Mouse (Mus musculus): ENCODE data around the gene Gng7. TPM values are rescaled to one million over a fixed set of nuclear protein-coding genes. Genes with fewer than 3 reads are reported as not detected.

Gene Gng7
- polyA plus RNA-seq, 1 experiment from 2014 or later: 1.3 TPM

DNA sequence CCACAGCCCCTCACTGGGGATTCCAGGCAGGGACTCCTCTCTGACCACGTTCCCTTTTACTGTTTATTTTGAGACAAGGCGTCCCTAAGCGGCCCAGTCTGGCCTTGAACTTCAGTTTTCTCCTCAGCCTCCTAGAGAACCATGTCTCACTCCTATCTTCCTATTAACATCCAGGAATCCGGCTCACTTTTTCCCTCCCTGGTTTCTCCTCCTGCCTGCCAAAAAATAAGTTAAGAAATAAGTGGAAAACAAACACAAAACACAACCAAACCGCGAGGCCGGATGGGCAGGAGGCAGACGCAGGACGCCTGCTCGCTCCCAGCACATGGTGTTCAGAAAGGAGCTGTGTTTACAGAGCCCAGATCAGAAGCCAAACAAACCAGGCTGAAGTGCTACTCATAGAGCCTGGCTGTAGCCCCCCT is 52.7 kb downstream of the Gng7 start:
- 48% methylated on average over 10 of the region's 10 CpGs for WGBS (ENCODE audit: insufficient replicate concordance)
- peak; percentile 55 for DNase-seq
- peak overlapping the region; percentile 93 for H3K27ac ChIP-seq (ENCODE audit: low read depth)

DNA sequence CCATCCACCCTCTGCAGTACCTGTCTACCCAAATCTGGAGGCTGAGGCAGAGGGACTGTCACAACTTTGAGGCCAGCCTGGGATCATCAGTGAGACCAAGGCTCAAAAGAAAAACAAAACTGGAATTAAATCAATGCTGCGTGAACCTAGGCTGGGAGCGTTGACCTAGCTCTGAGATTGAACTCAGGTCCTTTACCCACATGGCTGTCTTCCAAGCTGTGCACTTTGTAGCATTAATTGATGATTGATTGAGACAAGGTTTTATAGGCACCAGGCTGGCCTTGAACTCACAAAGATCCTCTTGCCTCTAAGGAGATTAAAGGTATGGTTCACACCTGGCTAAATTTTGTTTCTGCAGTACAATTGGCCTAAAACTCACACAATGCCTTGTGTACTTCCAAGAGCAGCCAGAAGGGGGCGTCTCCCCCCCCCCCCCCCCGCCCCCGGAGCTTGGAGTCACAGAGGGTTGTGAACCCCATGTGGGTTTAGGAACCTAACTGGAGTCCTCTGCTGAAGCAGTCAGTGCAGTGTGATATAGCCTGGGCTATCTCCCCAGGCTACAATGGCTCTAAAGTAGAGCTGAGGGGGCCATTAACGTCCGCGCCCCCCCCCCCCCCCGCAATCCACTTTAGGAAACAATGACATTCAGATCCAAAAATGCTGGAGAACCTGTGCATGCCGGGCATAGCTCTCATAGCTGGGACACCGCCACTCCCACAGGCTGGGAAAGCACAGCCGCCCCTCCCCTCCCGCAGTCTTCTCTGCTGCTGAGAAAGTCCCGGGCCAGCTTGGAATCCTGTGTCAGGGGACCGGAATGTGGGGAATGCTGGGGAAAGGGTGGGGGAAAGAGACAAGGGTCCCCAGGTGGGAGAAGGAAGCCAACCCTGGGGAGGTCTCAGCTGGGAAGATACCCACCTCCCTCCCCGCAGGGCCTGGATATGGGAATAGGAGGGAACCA is 53.9 kb downstream of the Gng7 start:
- WGBS (ENCODE audit: insufficient replicate concordance): 26% methylated on average over 13 of the region's 16 CpGs
- TF ChIP-seq EP300 (IDR thresholded peaks at IDR 0.05; ENCODE audit: low read depth) (no peak), CTCF (IDR thresholded peaks at IDR 0.05; ENCODE audit: low read depth) (peak; percentile 58)
- H3K27me3 ChIP-seq (ENCODE audit: insufficient read depth, low read length): no peaks in the 10 kb centered on the region
- peaks cover 34% of the 10 kb centered on the region for H3K4me1 ChIP-seq (ENCODE audit: insufficient read depth)
- no peak overlapping the region for H3K4me3 ChIP-seq (ENCODE audit: low read depth, low read length)
- H3K27ac ChIP-seq (ENCODE audit: low read depth): peak overlapping the region; percentile 93
- DNase-seq (peak; percentile 65), ATAC-seq (peak; percentile 14; the same call in 1 of the 2 replicates)
- H3K9me3 ChIP-seq (ENCODE audit: low read length): no peaks in the 10 kb centered on the region
- no peak overlapping the region for H3K4me2 ChIP-seq (ENCODE audit: low read depth, low read length)
- 0 out of 2 replicates have a peak overlapping the region, but pooled peaks have one; percentile 1 for H3K9ac ChIP-seq (replicated peaks)
- no peaks in the 10 kb centered on the region for H3K36me3 ChIP-seq (replicated peaks; ENCODE audit: insufficient read depth, low read length)

More for the DNA sequence above, 52.7 kb downstream of the Gng7 start:
- Histone ChIP-seq H3K9me3 (ENCODE audit: low read length) (no peaks in the 10 kb centered on the region), H3K4me3 (ENCODE audit: low read depth, low read length) (no peak overlapping the region), H3K4me1 (ENCODE audit: insufficient read depth) (peaks cover 36% of the 10 kb centered on the region), H3K4me2 (ENCODE audit: low read depth, low read length) (no peak overlapping the region), H3K9ac (replicated peaks) (no peak overlapping the region), H3K27me3 (ENCODE audit: insufficient read depth, low read length) (no peaks in the 10 kb centered on the region), H3K36me3 (replicated peaks; ENCODE audit: insufficient read depth, low read length) (no peaks in the 10 kb centered on the region)
- TF ChIP-seq CTCF (IDR thresholded peaks at IDR 0.05; ENCODE audit: low read depth) (no peak), EP300 (IDR thresholded peaks at IDR 0.05; ENCODE audit: low read depth) (peak; percentile 24; the same call in 1 of the 2 replicates)
- peak; percentile 47 for ATAC-seq

DNA sequence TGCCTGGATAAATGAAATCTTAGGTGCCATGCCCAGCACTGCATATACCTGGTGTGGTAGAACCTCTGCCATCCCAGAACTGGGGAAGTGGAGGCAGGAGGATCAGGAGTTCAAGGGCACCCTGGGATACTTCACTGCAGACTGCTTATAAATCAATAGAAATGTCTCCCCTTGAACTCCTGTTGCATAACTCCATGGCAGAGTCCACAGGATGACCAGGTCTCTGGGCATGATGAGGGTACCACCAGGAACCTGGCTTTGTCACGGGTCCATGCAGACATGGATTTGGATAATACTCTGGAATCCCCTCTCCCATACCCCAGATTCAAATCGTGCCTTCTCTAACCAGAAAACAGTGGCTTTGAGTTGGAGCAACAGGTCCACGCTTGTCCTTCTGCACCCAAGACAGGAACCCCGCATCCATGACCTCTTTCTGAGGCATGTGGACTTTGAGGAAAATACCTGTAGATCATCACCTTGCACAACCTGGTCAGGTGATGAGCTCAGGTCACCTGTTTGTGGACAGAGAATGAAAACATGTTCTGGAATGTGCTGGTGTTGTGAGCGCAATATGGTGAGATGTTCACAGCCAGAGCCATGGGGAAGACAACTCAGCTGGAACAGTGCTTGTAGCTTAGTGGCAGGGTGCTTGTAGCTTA is 55.6 kb downstream of the Gng7 start:
- peak overlapping the region; percentile 93 for H3K27ac ChIP-seq (ENCODE audit: low read depth)
- H3K9ac ChIP-seq (replicated peaks): no peak overlapping the region
- whole genome bisulfite sequencing (ENCODE audit: insufficient replicate concordance): 67% methylated on average over 5 of the region's 5 CpGs
- no peaks in the 10 kb centered on the region for H3K36me3 ChIP-seq (replicated peaks; ENCODE audit: insufficient read depth, low read length)
- peaks cover 31% of the 10 kb centered on the region for H3K4me1 ChIP-seq (ENCODE audit: insufficient read depth)
- no peaks in the 10 kb centered on the region for H3K27me3 ChIP-seq (ENCODE audit: insufficient read depth, low read length)
- ATAC-seq: peak; percentile 26
- no peaks in the 10 kb centered on the region for H3K9me3 ChIP-seq (ENCODE audit: low read length)
- H3K4me3 ChIP-seq (ENCODE audit: low read depth, low read length): no peak overlapping the region
- no peak overlapping the region for H3K4me2 ChIP-seq (ENCODE audit: low read depth, low read length)
- no peak for TF ChIP-seq CTCF (IDR thresholded peaks at IDR 0.05; ENCODE audit: low read depth)
- peak; percentile 74 for TF ChIP-seq EP300 (IDR thresholded peaks at IDR 0.05; ENCODE audit: low read depth)
- DNase-seq: peak; percentile 42

DNA sequence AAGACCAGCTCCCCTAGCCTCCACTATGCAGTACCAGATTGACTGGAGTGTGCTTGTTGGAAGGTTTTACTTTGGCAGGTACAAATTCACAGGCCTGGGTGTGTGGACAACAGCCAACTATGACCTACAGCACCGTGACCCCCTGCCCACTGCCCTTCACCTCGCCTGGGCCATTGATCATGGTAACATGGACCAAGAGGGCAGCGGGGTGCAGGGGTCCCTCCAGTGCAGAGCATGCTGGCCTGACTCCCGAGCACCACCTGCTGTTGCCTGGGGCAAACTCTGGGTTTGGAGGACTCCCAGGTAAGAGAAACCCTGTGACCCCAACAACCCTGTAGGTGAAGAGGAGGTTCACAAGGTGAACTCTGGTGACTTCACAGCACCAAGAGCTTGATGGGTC is 57.0 kb downstream of the Gng7 start:
- H3K9me3 ChIP-seq (ENCODE audit: low read length): no peaks in the 10 kb centered on the region
- ATAC-seq (peak; percentile 79), DNase-seq (peak; percentile 85)
- H3K4me1 ChIP-seq (ENCODE audit: insufficient read depth): peaks cover 18% of the 10 kb centered on the region
- no peaks in the 10 kb centered on the region for H3K36me3 ChIP-seq (replicated peaks; ENCODE audit: insufficient read depth, low read length)
- no peaks in the 10 kb centered on the region for H3K27me3 ChIP-seq (ENCODE audit: insufficient read depth, low read length)
- H3K4me3 ChIP-seq (ENCODE audit: low read depth, low read length): no peak overlapping the region
- TF ChIP-seq CTCF (IDR thresholded peaks at IDR 0.05; ENCODE audit: low read depth) (peak; percentile 73), EP300 (IDR thresholded peaks at IDR 0.05; ENCODE audit: low read depth) (peak; percentile 84)
- no peak overlapping the region for H3K4me2 ChIP-seq (ENCODE audit: low read depth, low read length)
- 57% methylated on average over 4 of the region's 4 CpGs for WGBS (ENCODE audit: insufficient replicate concordance)
- H3K27ac ChIP-seq (ENCODE audit: low read depth): peak overlapping the region; percentile 93
- H3K9ac ChIP-seq (replicated peaks): no peak overlapping the region

DNA sequence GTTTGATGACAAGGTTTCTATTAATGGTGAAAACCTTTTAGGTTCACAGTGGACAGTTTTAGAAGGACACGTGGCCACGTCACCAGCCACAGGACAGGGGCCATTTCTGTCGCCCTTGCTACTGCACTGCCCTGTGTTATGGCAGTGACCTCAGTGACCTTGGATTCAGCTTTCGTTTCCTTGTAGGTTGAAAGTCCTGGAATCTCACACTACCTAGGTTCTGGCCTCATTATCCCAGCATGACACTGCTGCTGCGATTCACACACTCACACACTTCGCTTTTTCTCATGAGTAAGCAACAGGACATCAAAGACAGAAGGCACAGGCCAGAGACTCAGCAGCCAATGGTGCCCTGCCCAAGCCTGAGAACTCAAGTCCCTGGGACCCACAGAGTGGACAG is 57.8 kb downstream of the Gng7 start:
- DNase-seq (no peak), ATAC-seq (no peak)
- 69% methylated on average over 6 of the region's 6 CpGs for WGBS (ENCODE audit: insufficient replicate concordance)
- Histone ChIP-seq H3K27me3 (ENCODE audit: insufficient read depth, low read length) (no peaks in the 10 kb centered on the region), H3K9me3 (ENCODE audit: low read length) (no peaks in the 10 kb centered on the region), H3K4me3 (ENCODE audit: low read depth, low read length) (no peak overlapping the region), H3K4me2 (ENCODE audit: low read depth, low read length) (no peak overlapping the region), H3K27ac (ENCODE audit: low read depth) (no peak overlapping the region), H3K9ac (replicated peaks) (no peak overlapping the region), H3K36me3 (replicated peaks; ENCODE audit: insufficient read depth, low read length) (no peaks in the 10 kb centered on the region), H3K4me1 (ENCODE audit: insufficient read depth) (peaks cover 18% of the 10 kb centered on the region)
- TF ChIP-seq CTCF (IDR thresholded peaks at IDR 0.05; ENCODE audit: low read depth): no peak
- no peak for TF ChIP-seq EP300 (IDR thresholded peaks at IDR 0.05; ENCODE audit: low read depth)

DNA sequence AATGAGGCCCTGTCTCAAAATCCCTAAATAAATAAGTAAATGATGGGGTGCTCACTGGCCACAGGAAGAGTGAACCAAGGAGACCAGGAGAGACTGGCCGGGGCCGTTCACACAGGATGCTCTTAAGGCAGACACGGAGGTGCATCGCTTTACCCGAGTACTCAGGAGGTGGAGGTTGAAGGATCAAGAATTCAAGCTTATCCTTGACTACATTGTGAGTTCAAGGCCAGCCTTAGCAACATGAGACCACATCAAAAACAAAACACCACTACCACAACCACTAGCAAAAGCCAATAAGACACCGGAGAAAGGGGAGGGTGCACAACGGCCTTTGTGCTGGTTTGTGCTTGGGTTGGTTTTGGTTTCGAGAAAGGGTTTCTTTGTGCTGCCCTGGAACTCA is 58.4 kb downstream of the Gng7 start:
- Histone ChIP-seq H3K9ac (replicated peaks) (no peak overlapping the region), H3K36me3 (replicated peaks; ENCODE audit: insufficient read depth, low read length) (no peaks in the 10 kb centered on the region), H3K27me3 (ENCODE audit: insufficient read depth, low read length) (no peaks in the 10 kb centered on the region), H3K27ac (ENCODE audit: low read depth) (no peak overlapping the region), H3K4me3 (ENCODE audit: low read depth, low read length) (no peak overlapping the region), H3K9me3 (ENCODE audit: low read length) (no peaks in the 10 kb centered on the region), H3K4me2 (ENCODE audit: low read depth, low read length) (no peak overlapping the region), H3K4me1 (ENCODE audit: insufficient read depth) (peaks cover 18% of the 10 kb centered on the region)
- DNase-seq (no peak), ATAC-seq (no peak)
- WGBS (ENCODE audit: insufficient replicate concordance): 84% methylated on average over 8 of the region's 8 CpGs
- TF ChIP-seq CTCF (IDR thresholded peaks at IDR 0.05; ENCODE audit: low read depth): no peak
- no peak for TF ChIP-seq EP300 (IDR thresholded peaks at IDR 0.05; ENCODE audit: low read depth)
